Mouse (Mus musculus) heart, postnatal 10 days (tissue): ENCODE measurements at regions not wholly inside any gene's neighbourhood (a gene's known extent, or its start where the extent isn't known, plus 50 kb on each side); places are given as distances from the start of the nearest gene placed in this dataset.

Experiments
- DNase-seq, 2 experiments: peaks; one replicate each; pipeline ENCODE4 v3.0.0; 2021
- intact Hi-C: fragments of 180-260 bp; cut with DNase I; formaldehyde crosslinking; loops from one replicate; pipeline ENCODE4 v1.15.1; 2025

- intact Hi-C loops: no loop called here
- DNase-seq: no peak
These were observed 443.7 kb upstream of the Sel1l start for GRCm38 (mm10) chr12:92292460-92293340.

DNA sequence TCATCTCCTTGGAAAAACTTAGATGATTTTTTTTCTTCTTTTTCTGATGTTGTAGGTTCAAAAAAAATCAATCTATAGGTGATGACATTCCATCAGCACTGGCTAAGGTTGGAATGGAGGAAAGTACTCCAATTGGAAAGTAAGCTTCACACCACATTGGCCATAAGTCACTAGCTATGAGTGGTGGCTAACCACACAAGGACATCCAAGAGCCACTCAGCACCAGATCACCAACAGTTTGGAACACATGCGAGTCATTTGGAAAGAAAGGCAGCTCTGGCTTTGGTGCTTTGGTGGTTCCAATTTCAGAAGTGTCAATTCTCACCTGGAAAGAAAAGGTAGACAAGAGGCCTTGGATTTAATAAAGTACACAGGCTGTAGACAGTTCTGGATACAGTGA lies 442.5 kb upstream of the Sel1l start:
- intact Hi-C loops: no loop called here
- DNase-seq: no peak

DNA sequence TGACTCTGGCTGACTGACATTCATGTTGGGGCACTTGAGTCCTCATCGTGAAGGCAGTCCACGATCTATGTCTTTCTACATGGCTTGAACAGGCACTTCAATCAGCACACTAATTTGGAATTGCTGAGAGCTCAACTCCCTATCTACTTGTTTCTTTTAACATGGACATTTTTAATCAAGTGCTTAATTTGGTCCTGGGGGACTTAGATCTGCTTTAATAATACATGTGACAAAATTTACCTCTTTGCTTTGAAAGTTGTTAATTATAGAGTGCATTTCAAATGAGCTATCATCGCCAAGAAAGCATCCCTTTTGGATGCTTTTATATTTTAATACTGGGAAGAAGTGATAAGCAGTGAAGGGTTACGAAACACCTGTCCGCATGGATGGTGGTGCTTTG lies 436.6 kb upstream of the Sel1l start:
- DNase-seq: no peak
- intact Hi-C loops: no loop called here

GRCm38 (mm10) chr12:92280470-92280869 lies 431.5 kb upstream of the Sel1l start:
- intact Hi-C loops: no loop called here
- no peak for DNase-seq

- DNase-seq: no peak
- intact Hi-C loops: no loop called here
These were observed 403.0 kb upstream of the Sel1l start for GRCm38 (mm10) chr12:92251962-92252361.

- intact Hi-C loops: no loop called here
- DNase-seq: peak in 1 of 2 experiments; percentile 1
These were observed 398.0 kb upstream of the Sel1l start for GRCm38 (mm10) chr12:92246790-92247451.

GRCm38 (mm10) chr12:92239956-92240699 lies 391.2 kb upstream of the Sel1l start:
- intact Hi-C loops: no loop called here
- DNase-seq: no peak

- no peak for DNase-seq
- intact Hi-C loops: no loop called here
These were observed 384.9 kb upstream of the Sel1l start for GRCm38 (mm10) chr12:92233650-92234408.

DNA sequence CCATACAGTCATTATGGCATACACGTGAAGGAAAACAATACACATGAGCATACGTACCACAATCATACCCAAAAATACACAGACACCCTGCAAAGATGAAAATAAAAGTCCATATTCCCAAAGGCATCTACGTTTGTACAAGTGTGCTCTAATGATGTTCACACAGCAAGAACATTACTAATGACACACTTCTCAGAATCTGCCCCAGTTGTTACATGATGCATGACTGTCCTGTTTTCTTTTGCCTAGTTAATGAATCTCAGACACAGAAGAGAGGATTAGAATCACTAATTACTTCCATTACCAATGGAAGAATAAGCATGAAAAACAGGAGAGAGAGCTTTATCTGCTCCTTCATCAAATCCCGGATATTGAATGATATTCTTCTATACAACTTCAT lies 379.6 kb upstream of the Sel1l start:
- intact Hi-C loops: no loop called here
- DNase-seq: no peak

DNA sequence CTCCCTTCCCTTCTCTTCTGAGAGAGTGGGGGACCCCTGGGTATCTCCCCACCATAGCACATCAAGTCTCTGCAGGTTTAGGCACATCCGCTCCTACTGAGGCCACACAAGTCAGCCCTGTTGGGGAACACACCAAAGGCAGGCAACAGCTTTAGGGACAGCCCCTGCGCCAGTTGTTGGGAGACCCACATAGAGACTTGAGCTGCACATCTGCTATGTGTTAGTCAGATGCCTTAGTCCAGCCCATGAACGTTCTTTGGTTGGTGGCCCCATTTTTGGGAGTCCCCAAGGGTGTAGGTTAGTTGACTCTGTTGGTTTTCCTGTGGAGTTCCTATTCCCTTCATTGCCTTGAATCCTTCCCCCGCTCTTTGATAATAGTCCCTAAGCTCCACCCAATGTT lies 354.4 kb upstream of the Sel1l start:
- intact Hi-C loops: no loop called here
- DNase-seq: no peak

DNA sequence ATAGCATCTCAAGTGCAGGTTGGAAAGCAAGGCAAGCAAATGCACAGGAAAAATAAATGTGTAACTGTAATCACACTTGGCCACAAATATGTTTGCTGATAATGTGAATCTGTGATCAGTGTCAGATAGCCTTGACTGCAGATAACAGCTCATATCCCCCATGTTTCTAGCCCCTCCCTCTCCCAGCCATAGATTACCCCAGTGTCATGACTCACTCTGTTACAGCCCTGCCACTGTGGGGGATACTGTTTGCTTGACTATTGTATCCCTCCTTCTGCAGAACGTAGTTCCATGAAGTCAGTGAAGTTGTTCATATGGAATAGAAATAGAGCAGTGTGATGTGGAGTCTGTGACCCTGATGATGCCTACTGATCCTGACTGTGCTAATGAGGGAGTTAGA lies 351.6 kb upstream of the Sel1l start:
- DNase-seq: no peak
- intact Hi-C loops: no loop called here

DNA sequence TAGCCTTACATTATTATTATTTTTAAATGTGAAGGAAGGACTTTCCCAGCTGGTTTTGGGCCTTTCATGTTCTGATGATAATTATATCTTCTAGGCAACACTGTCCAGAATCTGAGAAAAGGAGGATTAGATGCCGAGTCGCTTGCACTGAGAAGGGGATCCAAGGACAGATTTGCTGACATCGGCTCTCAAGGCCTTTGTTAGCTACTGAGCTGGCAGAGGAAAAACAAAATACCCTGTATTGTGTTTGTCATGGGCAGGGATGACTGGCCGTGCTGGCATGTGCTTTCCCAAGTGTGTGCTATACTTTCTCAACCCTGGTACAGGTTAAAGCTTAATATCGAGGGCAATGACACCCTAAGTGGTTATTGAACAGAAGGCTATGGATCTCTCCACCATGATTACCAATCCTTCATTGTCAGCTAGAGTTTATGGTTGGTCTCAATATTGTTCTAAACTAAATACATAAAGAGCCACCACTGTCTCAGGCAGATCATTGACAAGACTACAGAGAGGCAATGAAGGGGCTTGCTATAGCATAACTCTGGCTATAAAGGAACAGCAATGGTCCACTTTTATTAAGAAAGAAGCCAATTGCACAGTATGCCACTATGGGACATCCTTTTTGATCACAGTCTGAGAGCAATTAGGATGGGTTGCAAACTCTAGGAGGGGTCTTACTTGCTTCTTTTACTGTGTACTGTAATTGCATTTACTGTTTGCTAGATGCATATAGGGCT lies 350.0 kb upstream of the Sel1l start:
- intact Hi-C loops: no loop called here
- DNase-seq: no peak

- no peak for DNase-seq
- intact Hi-C loops: no loop called here
These were observed 345.2 kb upstream of the Sel1l start for GRCm38 (mm10) chr12:92193934-92194685.

- intact Hi-C loops: no loop called here
- no peak for DNase-seq
These were observed 344.4 kb upstream of the Sel1l start for GRCm38 (mm10) chr12:92193199-92193933.

DNA sequence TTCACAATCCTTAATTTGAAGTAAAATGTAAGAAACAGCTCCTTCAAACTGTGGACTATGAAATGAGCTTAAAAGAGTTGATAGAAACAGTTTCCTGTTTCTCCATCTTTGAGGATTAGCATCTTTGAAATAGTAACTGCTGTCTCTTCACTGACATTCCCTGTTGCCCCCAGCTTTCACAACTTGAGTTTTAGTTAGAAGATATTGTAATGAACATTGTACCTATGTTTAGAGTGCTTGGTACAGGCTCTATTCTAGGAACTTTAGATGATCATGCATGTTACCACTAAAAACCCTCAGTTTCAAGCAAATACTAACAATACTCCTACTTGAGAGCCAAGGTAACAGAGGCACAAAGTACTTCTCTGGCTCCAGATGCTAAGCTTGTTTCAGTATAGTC lies 340.1 kb upstream of the Sel1l start:
- DNase-seq: no peak
- intact Hi-C loops: no loop called here

GRCm38 (mm10) chr12:92187133-92187482 lies 338.2 kb upstream of the Sel1l start:
- DNase-seq: no peak
- intact Hi-C loops: no loop called here

- intact Hi-C loops: no loop called here
- DNase-seq: no peak
These were observed 337.6 kb upstream of the Sel1l start for GRCm38 (mm10) chr12:92186448-92187132.

DNA sequence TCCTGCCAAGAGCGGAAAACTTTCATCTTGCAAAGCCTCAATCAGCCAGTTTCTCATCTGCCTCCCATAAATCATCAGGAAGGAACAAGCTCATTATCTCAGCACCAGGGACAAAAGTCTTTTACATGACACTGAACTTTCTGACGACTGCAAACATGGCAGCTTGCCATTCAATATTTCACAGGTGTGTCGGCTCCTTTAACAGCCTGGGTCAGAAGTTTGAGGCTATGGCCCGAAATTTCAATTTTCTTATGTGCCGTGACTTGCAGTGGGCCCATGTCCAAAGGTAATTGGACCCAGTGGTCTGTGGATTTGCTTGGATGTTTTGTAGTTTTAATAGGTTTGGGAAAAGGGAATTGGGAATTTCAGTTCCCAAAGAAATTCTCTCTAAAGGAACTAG lies 330.3 kb upstream of the Sel1l start:
- DNase-seq: no peak
- intact Hi-C loops: no loop called here
